Mouse (Mus musculus): ENCODE measurements around the gene Srp72.

Srp72 gene

GRCm38 (mm10) chr5:76974554-76975285 is at the start of gene Srp72:
Gene Srp72, plus strand, starts transcription at chr5:76974683.
- DNase-seq = peak; percentile 82

GRCm38 (mm10) chr5:76928124-76928832 is 46.2 kb upstream of the Srp72 start:
- no peak for DNase-seq

DNA sequence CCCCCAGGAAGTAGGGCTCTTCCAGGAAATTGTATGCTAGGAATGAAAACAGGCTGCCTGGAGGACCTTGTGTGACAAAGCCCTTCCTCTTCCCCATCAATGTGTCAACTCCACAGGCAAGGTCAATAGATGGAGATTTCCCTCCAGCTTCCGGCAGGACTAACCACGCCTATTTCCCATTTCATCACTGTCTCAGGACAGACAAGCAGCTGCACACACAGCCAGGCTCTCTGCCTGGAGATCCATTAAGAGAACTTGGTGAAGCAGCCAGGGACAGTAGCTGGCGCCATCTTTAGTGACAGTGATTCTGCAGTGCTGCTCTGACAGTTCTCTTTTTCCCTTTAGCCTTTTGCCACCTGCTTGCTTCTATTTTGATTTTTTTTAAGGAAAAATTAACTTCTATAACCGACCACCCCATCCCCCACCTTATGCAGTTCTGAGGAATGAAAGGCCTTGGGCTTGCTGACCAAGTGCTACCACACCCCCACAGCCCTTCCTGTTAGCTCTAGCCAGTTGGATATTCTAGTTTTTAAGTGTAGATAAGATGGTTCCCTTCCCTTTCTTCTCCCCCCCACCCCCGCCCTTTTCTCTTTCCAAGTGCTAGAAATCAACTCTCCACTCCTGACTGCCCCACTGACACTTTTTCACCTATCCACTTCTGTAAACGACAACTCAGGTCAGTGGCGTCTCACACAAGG is 45.2 kb upstream of the Srp72 start:
- DNase-seq = no peak

DNA sequence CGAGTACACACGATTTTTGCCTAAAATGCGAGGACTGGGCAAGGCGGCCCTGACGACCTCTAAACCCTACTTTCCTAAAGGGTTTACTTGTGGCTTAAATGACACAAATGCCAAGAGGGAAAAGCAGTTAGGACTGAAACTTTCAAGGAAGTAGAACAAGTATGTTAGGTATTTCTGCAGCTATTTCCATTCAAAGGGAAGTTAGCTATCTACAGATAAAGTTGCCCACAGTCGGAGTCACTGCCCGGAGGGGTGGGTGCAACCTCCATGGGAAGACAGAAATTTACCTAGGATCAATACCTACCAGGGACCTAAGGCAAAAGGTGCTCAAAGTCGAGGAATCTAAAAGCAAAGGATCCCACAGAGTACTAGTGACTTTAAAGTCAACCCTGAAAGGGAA is 34.8 kb upstream of the Srp72 start:
- no peak for DNase-seq

- DNase-seq = no peak
Measured at GRCm38 (mm10) chr5:76941975-76942374, 32.5 kb upstream of the Srp72 start.

GRCm38 (mm10) chr5:76942505-76942904 is 32.0 kb upstream of the Srp72 start:
- no peak for DNase-seq

DNA sequence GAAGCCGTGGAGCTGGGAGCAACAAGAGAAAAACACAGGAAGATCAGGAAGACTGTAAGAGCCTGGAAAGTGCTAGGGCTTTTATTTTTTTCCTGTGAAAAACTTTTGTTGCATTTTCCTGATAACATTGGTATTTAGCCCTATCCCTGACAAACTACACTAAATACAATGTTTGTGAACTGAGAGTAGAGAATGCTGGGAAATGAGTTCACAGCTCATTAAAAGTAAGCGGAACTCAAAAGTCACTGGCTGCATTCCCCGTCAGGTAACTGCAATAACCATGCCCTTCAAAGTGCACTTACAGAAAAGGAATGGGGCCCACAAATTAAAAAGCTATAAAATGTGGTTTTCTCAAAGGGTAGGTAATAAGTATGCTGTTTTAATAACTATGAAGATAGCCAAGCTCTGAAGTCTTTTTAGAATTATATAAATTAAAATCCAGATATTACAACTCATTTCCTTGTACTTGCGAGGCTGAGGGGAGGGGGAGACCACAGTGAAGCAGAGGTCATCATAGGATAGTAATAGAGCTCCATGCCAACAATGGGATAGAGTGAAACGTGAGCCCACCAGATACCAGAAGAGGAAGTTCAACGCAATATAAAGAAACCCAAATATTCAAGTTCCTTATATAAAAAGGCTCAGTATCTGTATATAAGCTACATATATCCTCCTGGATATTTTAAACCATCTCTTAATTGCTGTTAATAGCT is 29.4 kb upstream of the Srp72 start:
- DNase-seq = no peak

GRCm38 (mm10) chr5:76945678-76946033 is 28.8 kb upstream of the Srp72 start:
- no peak for DNase-seq

- DNase-seq = no peak
Measured at GRCm38 (mm10) chr5:76947142-76947541, 27.3 kb upstream of the Srp72 start.

DNA sequence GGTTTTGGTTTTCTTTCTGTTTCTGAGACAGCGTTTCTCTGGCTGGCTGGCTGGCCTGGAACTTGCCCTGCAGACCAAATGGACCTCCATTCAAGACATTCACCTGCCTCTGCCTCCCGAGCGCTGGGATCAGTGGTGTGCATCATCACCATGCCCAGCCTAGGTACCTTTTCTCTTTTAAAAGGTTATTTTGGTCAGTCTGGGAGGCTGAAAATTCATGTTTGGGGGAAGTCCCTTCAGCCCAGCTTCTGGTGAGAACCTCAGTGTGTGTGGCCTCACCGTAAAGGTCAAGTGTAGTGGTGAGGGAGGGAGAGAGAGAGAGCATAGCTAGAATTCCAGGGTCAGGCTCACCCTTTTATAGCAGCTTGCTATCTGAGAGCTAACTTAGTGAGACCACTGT is 26.7 kb upstream of the Srp72 start:
- no peak for DNase-seq

DNA sequence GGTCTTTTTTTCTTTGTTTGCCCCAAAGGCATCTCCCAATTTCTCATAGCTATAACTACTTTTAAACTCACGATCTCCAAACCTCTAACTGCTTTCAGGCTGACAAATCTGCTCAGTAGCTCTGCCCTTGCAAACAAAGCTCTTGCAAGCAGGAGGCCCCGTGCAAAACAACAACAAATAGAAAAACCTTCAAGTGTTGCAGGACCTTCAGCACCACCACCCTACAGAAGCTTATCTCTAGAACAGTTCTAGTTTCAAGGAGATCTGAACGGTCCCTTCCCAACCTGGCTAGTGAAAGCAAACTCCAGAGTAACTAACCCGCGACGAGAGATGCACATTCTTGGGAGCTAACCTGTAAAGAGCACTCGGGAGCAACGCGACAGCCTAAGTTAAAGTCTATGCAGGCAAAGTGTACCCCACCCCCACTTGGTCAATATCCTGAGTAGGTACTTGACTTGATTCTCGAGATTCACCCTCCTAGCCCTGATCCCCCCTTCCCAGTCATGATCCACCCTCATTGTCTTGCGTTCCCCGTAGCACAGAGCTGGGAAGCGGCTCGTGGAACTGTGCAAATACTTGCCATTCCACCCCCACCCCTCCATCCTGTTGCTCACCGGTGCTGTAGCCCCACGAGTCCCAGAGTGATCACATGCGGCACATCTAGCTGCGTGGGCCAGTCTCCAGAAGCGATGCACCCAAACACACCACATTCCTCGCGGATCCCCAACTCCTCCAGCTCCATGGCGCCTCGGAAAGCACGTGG is 24.0 kb upstream of the Srp72 start:
- no peak for DNase-seq

GRCm38 (mm10) chr5:76951106-76952027 is 23.1 kb upstream of the Srp72 start, which contains the start of the genes Paics and Ppat:
Gene Paics, plus strand, starts transcription at chr5:76951307.
Gene Ppat, minus strand, starts transcription at chr5:76951578.
- DNase-seq = peak; percentile 98

DNA sequence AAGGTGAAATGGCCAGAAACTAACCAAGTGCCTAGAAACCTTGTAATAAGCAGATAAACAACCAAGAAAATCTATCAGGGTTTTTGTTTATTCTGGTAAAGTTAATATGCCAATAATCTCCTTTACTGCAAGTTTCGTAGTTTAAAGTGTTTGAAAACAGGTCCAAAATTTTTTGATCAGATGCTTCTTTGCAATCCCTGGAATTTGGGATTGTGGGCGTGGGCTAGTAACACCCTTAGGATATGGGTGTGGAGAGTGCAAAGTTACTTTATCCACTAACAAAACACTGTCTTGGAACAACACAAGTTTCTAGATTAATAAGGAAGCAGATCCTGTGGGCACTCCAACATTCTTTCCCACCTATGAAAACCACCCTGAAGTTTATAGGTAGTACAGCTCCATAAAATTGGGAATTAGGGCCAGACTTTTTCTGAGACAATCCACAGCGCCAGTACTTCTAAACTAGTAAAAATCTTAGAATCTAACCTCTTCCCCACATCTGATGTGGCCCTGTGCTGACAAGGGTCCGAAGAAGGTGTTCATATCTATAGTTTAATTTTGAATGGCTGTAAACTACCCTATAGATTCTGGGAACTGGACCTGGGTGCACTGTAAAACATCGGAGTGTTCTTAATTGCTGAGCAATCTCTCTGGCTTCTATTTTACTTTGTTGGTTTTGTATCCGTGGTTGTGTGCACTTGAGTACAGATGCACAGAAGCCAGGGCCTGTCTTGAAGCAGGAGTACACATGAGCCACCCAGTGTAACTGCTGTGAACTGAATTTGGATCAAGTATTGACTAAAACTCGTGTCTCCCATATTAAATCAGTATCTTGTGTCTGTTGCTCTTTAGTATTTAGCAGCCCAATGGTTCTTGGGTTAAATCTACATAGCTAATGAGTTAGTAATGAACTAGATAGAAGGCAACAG is 22.1 kb upstream of the Srp72 start:
- no peak for DNase-seq

- DNase-seq = no peak
Measured at GRCm38 (mm10) chr5:76953794-76954193, 20.7 kb upstream of the Srp72 start.

DNA sequence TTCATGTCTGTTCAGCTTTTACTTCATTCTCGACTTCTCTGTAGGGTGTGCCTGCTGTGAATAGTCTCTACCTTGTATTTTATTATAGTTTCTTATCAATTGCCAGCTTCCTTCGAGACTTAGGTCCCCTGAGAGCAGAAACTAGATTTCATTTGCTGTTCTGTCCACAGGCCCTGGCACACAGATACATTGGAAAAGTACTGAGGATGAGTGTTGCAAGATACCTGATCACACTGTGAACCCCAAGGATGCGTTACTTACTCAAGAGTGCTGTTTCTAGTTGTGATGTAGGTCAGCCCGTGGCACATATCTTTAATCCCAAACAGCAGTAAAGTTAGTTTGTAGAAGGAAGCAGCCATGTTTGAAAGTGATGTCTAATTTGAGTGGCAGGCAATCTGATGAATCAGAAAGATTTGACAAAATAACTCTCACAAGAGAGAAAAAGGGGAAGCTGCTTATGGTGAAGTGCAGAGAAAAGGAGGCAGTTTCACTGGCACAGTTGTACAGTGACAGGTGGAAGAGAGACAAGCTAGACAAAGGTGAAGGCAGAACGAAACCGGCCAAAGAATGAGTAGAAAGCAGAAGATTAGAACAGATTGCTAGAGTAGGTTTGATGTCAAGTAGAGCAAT is 20.1 kb upstream of the Srp72 start:
- no peak for DNase-seq

GRCm38 (mm10) chr5:76955474-76955873 is 19.0 kb upstream of the Srp72 start:
- no peak for DNase-seq

DNA sequence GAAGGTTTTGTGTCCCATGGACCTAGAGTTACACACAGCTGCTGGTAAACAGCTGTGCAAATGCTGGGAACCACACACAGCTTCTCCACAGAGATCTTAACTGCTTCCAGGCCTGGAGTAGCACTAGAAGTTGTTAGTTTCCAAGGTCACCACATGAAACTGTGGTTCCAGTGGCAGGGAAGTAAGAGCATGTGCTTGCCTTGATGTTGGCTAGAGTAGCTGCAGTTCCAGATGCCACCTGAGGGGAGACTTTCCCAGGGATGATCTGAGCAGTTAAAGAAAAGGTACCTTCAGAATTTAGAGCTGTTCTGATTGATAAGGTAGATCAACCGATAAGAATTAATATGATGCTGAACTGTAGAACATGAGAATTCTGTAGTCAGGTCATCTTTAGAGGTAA is 16.5 kb upstream of the Srp72 start:
- no peak for DNase-seq

DNA sequence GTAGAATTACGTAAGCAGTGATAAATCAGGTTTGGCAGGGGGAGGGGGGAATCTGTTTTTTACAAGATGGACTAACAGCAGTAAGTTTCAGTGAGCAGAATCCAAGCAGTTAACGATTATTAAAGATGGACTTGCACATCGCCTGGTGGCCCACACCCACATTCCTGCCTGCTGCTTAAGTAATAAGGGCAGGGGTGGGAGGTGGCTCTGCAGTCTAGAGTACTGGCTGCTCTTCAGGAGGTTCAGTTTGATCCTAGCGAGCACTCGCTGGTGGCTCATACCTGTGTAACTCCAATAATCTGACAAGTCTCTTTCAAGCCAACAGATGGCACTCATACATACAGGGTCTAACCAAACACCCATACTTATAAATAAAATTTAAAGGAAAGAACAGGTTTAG is 14.9 kb upstream of the Srp72 start:
- no peak for DNase-seq

- DNase-seq = no peak
Measured at GRCm38 (mm10) chr5:76962545-76962944, 11.9 kb upstream of the Srp72 start.

DNA sequence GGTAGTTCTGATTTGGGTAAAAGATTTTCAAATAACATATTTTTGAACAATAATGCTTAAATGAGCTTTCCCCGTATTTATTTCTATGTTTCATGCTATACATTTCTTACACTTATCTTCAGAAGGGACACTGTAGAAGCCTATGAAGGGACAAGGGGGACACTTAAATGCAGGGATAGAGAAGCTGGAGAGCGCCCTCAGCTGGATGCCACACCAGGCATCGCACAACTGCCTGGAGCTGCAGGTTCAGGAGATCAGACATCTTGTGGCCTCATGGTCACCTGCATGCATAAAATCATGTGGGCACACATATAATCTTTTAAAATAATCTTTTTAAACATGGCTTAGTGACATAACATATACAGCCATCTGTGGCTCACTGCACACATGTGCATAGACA is 9.8 kb upstream of the Srp72 start:
- no peak for DNase-seq

All from thymus, postnatal 25 days (tissue).